Comparison of ENCODE assay signal across 21 mouse cellular contexts in genomic region chr14:122460226-122460625, GRCm38 (mm10). TPM values are rescaled to one million over a fixed set of nuclear protein-coding genes. Genes with fewer than 3 reads are reported as not detected.
DNase-seq lines count a peak whose midpoint lies in the region; ATAC-seq lines count a peak whose summit lies in the region.
"Had no signal": no experiment of that assay in that cellular context is flagged by ENCODE, and none has a peak within 500 bp of the region (broad histone marks: within the 10 kb centered on the region; RNA-seq: fewer than 3 reads in every experiment).

No protein-coding gene starts in this region.

- H3K4me1 ChIP-seq in neural tube, embryonic 11.5 days (ENCODE audit: control insufficient read depth, insufficient read depth, low read length) = peaks cover 14% of the 10 kb centered on the region
- H3K4me1 ChIP-seq in hindbrain, embryonic 12.5 days = peaks cover 21% of the 10 kb centered on the region
- peaks cover 30% of the 10 kb centered on the region for H3K4me1 ChIP-seq in midbrain, embryonic 12.5 days

- DNase-seq in neural tube, embryonic 11.5 days (ENCODE audit: low spot score) = no peak
- DNase-seq in neural tube, embryonic 10.5 days (ENCODE audit: extremely low spot score, low spot score) = no peak
- DNase-seq in thymus, postnatal 14 days = no peak
- DNase-seq in right cerebral cortex, postnatal 25 days = no peak
- DNase-seq: gastrocnemius, postnatal 10 days; kidney, postnatal 36 days; lung, adult 2 months; spleen, adult 18-20 months had no signal

- H3K27ac ChIP-seq in neural tube, embryonic 11.5 days (ENCODE audit: low read depth, low read length) = no peak overlapping the region
- H3K27ac ChIP-seq in hindbrain, embryonic 12.5 days = no peak overlapping the region
- H3K27ac ChIP-seq in midbrain, embryonic 12.5 days (replicated peaks) = peak overlapping the region; percentile 32; the same call in 1 of the 2 replicates

- peak overlapping the region; percentile 13; the same call in 1 of the 2 replicates for H3K4me3 ChIP-seq in neural tube, embryonic 11.5 days (ENCODE audit: low read depth, low read length)
- peak overlapping the region; percentile 19 for H3K4me3 ChIP-seq in hindbrain, embryonic 12.5 days
- H3K4me3 ChIP-seq in midbrain, embryonic 12.5 days = peak overlapping the region; percentile 27
- H3K4me3 ChIP-seq: erythroblast, embryonic 14.5 days; megakaryocyte, embryonic 14.5 days had no signal

- H3K4me2 ChIP-seq in neural tube, embryonic 11.5 days (ENCODE audit: low read depth) = peak overlapping the region; percentile 29
- H3K4me2 ChIP-seq in hindbrain, embryonic 12.5 days (replicated peaks) = peak overlapping the region; percentile 44
- H3K4me2 ChIP-seq in midbrain, embryonic 12.5 days (replicated peaks) = peak overlapping the region; percentile 44

- WGBS in neural tube, embryonic 11.5 days = 47% methylated on average over 5 of the region's 5 CpGs
- WGBS in hindbrain, embryonic 12.5 days = 30% methylated on average over 5 of the region's 5 CpGs
- WGBS in midbrain, embryonic 12.5 days = 41% methylated on average over 5 of the region's 5 CpGs

- no peaks in the 10 kb centered on the region for H3K36me3 ChIP-seq in neural tube, embryonic 11.5 days (ENCODE audit: control insufficient read depth, insufficient read depth, low read length)
- no peaks in the 10 kb centered on the region for H3K36me3 ChIP-seq in hindbrain, embryonic 12.5 days
- no peaks in the 10 kb centered on the region for H3K36me3 ChIP-seq in midbrain, embryonic 12.5 days

- H3K9me3 ChIP-seq in neural tube, embryonic 11.5 days (ENCODE audit: control insufficient read depth, low read length) = no peaks in the 10 kb centered on the region
- H3K9me3 ChIP-seq in hindbrain, embryonic 12.5 days (replicated peaks) = no peaks in the 10 kb centered on the region
- no peaks in the 10 kb centered on the region for H3K9me3 ChIP-seq in midbrain, embryonic 12.5 days

- ATAC-seq in neural tube, embryonic 11.5 days (ENCODE audit: insufficient read depth, low FRiP score, low TSS enrichment) = no peak
- ATAC-seq in hindbrain, embryonic 12.5 days (ENCODE audit: low FRiP score) = no peak
- ATAC-seq in midbrain, embryonic 12.5 days (ENCODE audit: low FRiP score, low read depth) = no peak
- ATAC-seq in frontal cortex, adult (ENCODE audit: low TSS enrichment) = no peak
- no peak for ATAC-seq in megakaryocyte, adult 5-6 weeks (ENCODE audit: poor library complexity, severe bottlenecking)
- ATAC-seq: activated CD4-positive, CD25-positive, alpha-beta regulatory T cell, adult 4 months had no signal

- peaks cover 33% of the 10 kb centered on the region for H3K27me3 ChIP-seq in neural tube, embryonic 11.5 days (ENCODE audit: control insufficient read depth, insufficient read depth, low read length)
- H3K27me3 ChIP-seq in hindbrain, embryonic 12.5 days = peaks cover 60% of the 10 kb centered on the region
- H3K27me3 ChIP-seq in midbrain, embryonic 12.5 days = peaks cover 61% of the 10 kb centered on the region

- peak overlapping the region; percentile 29 for H3K9ac ChIP-seq in neural tube, embryonic 11.5 days (ENCODE audit: low read length)
- H3K9ac ChIP-seq in hindbrain, embryonic 12.5 days = 0 out of 2 replicates have a peak overlapping the region, but pooled peaks have one; percentile 15
- H3K9ac ChIP-seq in midbrain, embryonic 12.5 days (replicated peaks) = peak overlapping the region; percentile 37

RNA-seq across cellular contexts. Expression of gene Zic5, which starts 5.3 kb away (rescaled TPM):
- polyA plus RNA-seq in neural tube, embryonic 11.5 days (2014; fragmentation: Nextera tagmentation; extraction: Ambion mirVana) = 10.3 and 10.8 TPM in 2 replicates
- 18.1 and 25.0 TPM in 2 replicates for polyA plus RNA-seq in hindbrain, embryonic 12.5 days (2016; fragmentation: Nextera tagmentation; extraction: Ambion mirVana)
- 15.7 and 30.2 TPM in 2 replicates for polyA plus RNA-seq in midbrain, embryonic 12.5 days (2016; fragmentation: Nextera tagmentation; extraction: Ambion mirVana)
- total RNA-seq in megakaryocyte, adult 5-6 weeks (2015) = not detected in 2 replicates
- not detected in 2 replicates for total RNA-seq in megakaryocyte, adult 5-6 weeks (2017)
- total RNA-seq: gastrocnemius, postnatal 10 days had no signal
- polyA plus RNA-seq: intestine, embryonic 14.5 days; lung, adult 2 months had no signal

RNA-seq across cellular contexts. Expression of gene Gm5089, which starts 9.3 kb away (rescaled TPM):
- 0.23 and 0.35 TPM in 2 replicates for polyA plus RNA-seq in neural tube, embryonic 11.5 days (2014; fragmentation: Nextera tagmentation; extraction: Ambion mirVana)
- polyA plus RNA-seq in hindbrain, embryonic 12.5 days (2016; fragmentation: Nextera tagmentation; extraction: Ambion mirVana) = 2.8 and 4.0 TPM in 2 replicates
- polyA plus RNA-seq in midbrain, embryonic 12.5 days (2016; fragmentation: Nextera tagmentation; extraction: Ambion mirVana) = 1.7 and 2.6 TPM in 2 replicates
- total RNA-seq in megakaryocyte, adult 5-6 weeks (2015) = not detected in 2 replicates
- total RNA-seq in megakaryocyte, adult 5-6 weeks (2017) = not detected in 2 replicates
- total RNA-seq: gastrocnemius, postnatal 10 days; MEL had no signal
- polyA plus RNA-seq: activated CD4-positive, CD25-positive, alpha-beta regulatory T cell, adult 4 months; C2C12; erythroblast, embryonic 14.5 days; heart, embryonic 14.5 days; intestine, embryonic 14.5 days; lung, adult 2 months; testis, adult 2 months had no signal

RNA-seq across cellular contexts. Expression of gene Zic2, which starts 15.0 kb away (rescaled TPM):
- polyA plus RNA-seq in neural tube, embryonic 11.5 days (2014; fragmentation: Nextera tagmentation; extraction: Ambion mirVana) = 6.3 and 7.6 TPM in 2 replicates
- 18.3 TPM in 2 replicates for polyA plus RNA-seq in hindbrain, embryonic 12.5 days (2016; fragmentation: Nextera tagmentation; extraction: Ambion mirVana)
- 14.2 and 21.1 TPM in 2 replicates for polyA plus RNA-seq in midbrain, embryonic 12.5 days (2016; fragmentation: Nextera tagmentation; extraction: Ambion mirVana)
- not detected in 2 replicates for total RNA-seq in megakaryocyte, adult 5-6 weeks (2015)
- not detected in 2 replicates for total RNA-seq in megakaryocyte, adult 5-6 weeks (2017)
- total RNA-seq: gastrocnemius, postnatal 10 days; MEL had no signal
- polyA plus RNA-seq: activated CD4-positive, CD25-positive, alpha-beta regulatory T cell, adult 4 months; erythroblast, embryonic 14.5 days; heart, embryonic 14.5 days; intestine, embryonic 14.5 days; lung, adult 2 months had no signal

RNA-seq across cellular contexts. Expression of gene Gm10837, which starts 30.2 kb away (rescaled TPM):
- polyA plus RNA-seq in neural tube, embryonic 11.5 days (2014; fragmentation: Nextera tagmentation; extraction: Ambion mirVana) = 0.51 and 0.54 TPM in 2 replicates
- 0.55 and 0.58 TPM in 2 replicates for polyA plus RNA-seq in hindbrain, embryonic 12.5 days (2016; fragmentation: Nextera tagmentation; extraction: Ambion mirVana)
- 0.31 and 0.68 TPM in 2 replicates for polyA plus RNA-seq in midbrain, embryonic 12.5 days (2016; fragmentation: Nextera tagmentation; extraction: Ambion mirVana)
- total RNA-seq in megakaryocyte, adult 5-6 weeks (2015) = not detected in 2 replicates
- not detected in 2 replicates for total RNA-seq in megakaryocyte, adult 5-6 weeks (2017)
- total RNA-seq: gastrocnemius, postnatal 10 days; left cerebral cortex, postnatal 10 days; MEL had no signal
- polyA plus RNA-seq: activated CD4-positive, CD25-positive, alpha-beta regulatory T cell, adult 4 months; C2C12; erythroblast, embryonic 14.5 days; heart, embryonic 14.5 days; intestine, embryonic 14.5 days; lung, adult 2 months; testis, adult 2 months had no signal
